In genomic region chr12:102703441-102703840, GRCm38 (mm10) we compare ENCODE assay signal across 8 mouse cellular contexts. TPM values are rescaled to one million over a fixed set of nuclear protein-coding genes. Genes with fewer than 3 reads are reported as not detected.
DNase-seq lines count a peak whose midpoint lies in the region; ATAC-seq and TF ChIP-seq lines count a peak whose summit lies in the region.
"Had no signal": no experiment of that assay in that cellular context is flagged by ENCODE, and none has a peak within 500 bp of the region (broad histone marks: within the 10 kb centered on the region; RNA-seq: fewer than 3 reads in every experiment).

No protein-coding gene starts in this region.

- no peak overlapping the region for H3K9ac ChIP-seq in liver, adult 2 months (ENCODE audit: low read depth, low read length)
- H3K9ac ChIP-seq in embryonic facial prominence, embryonic 15.5 days, result no peak overlapping the region
- peak overlapping the region; percentile 60; the same call in 1 of the 2 replicates for H3K9ac ChIP-seq in intestine, embryonic 14.5 days (ENCODE audit: low read length)
- peak overlapping the region; percentile 73; the same call in 1 of the 2 replicates for H3K9ac ChIP-seq in neural tube, embryonic 12.5 days

- H3K27me3 ChIP-seq in liver, adult 2 months (ENCODE audit: control insufficient read depth, insufficient read depth, low read length), result no peaks in the 10 kb centered on the region
- H3K27me3 ChIP-seq in embryonic facial prominence, embryonic 15.5 days, result no peaks in the 10 kb centered on the region
- no peaks in the 10 kb centered on the region for H3K27me3 ChIP-seq in intestine, embryonic 14.5 days (replicated peaks; ENCODE audit: control insufficient read depth, insufficient read depth, low read length)
- H3K27me3 ChIP-seq in neural tube, embryonic 12.5 days (replicated peaks), result no peaks in the 10 kb centered on the region

- no peak for TF ChIP-seq CTCF in liver, adult 2 months (IDR thresholded peaks at IDR 0.05; ENCODE audit: low read depth, low read length)

- H3K4me2 ChIP-seq in embryonic facial prominence, embryonic 15.5 days (replicated peaks), result peak overlapping the region; percentile 96
- H3K4me2 ChIP-seq in intestine, embryonic 14.5 days (ENCODE audit: low read length), result peak overlapping the region; percentile 79
- H3K4me2 ChIP-seq in neural tube, embryonic 12.5 days (replicated peaks), result peak overlapping the region; percentile 93

- H3K79me2 ChIP-seq in liver, adult 2 months (ENCODE audit: control insufficient read depth, insufficient read depth, low read length), result peaks cover 22% of the 10 kb centered on the region; the same call in 1 of the 2 replicates

- DNase-seq in liver, adult 2 months (ENCODE audit: extremely low read depth, low read depth, low spot score), result no peak
- no peak for DNase-seq in liver
- no peak for DNase-seq in intestine, embryonic 14.5 days (ENCODE audit: low spot score)
- DNase-seq in left cerebral cortex, adult 9 months (ENCODE audit: low spot score in 2 of 2), result no peak
- no peak for DNase-seq in thymus, postnatal 10 days (ENCODE audit: low spot score in 2 of 2)

- H3K4me3 ChIP-seq in liver, adult 2 months (ENCODE audit: insufficient read depth, low read depth, low read length), result peak overlapping the region; percentile 31; the same call in 1 of the 2 replicates
- H3K4me3 ChIP-seq in embryonic facial prominence, embryonic 15.5 days (replicated peaks), result peak overlapping the region; percentile 76
- peak overlapping the region; percentile 65 for H3K4me3 ChIP-seq in intestine, embryonic 14.5 days (ENCODE audit: low read depth, low read length)
- H3K4me3 ChIP-seq in neural tube, embryonic 12.5 days, result peak overlapping the region; percentile 73

- WGBS in liver, adult 2 months, result 76% methylated on average over 6 of the region's 6 CpGs
- WGBS in embryonic facial prominence, embryonic 15.5 days, result 39% methylated on average over 6 of the region's 6 CpGs
- 48% methylated on average over 6 of the region's 6 CpGs for WGBS in intestine, embryonic 14.5 days
- WGBS in neural tube, embryonic 12.5 days, result 37% methylated on average over 6 of the region's 6 CpGs

- ATAC-seq in embryonic facial prominence, embryonic 15.5 days (ENCODE audit: insufficient number of reproducible peaks, low FRiP score, low TSS enrichment, low read depth), result no peak
- no peak for ATAC-seq in intestine, embryonic 14.5 days (replicated peaks; ENCODE audit: low FRiP score, low TSS enrichment, low read depth)
- no peak for ATAC-seq in neural tube, embryonic 12.5 days (ENCODE audit: low FRiP score, low read depth)

- H3K4me1 ChIP-seq in liver, adult 2 months (ENCODE audit: control insufficient read depth, insufficient read depth, low read length), result peaks cover 10% of the 10 kb centered on the region
- H3K4me1 ChIP-seq in embryonic facial prominence, embryonic 15.5 days, result peaks cover 47% of the 10 kb centered on the region
- peaks cover 44% of the 10 kb centered on the region for H3K4me1 ChIP-seq in intestine, embryonic 14.5 days (replicated peaks; ENCODE audit: control insufficient read depth, insufficient read depth, low read length)
- H3K4me1 ChIP-seq in neural tube, embryonic 12.5 days, result peaks cover 41% of the 10 kb centered on the region

- H3K36me3 ChIP-seq in liver, adult 2 months (ENCODE audit: control insufficient read depth, insufficient read depth, low read length), result no peaks in the 10 kb centered on the region
- H3K36me3 ChIP-seq in embryonic facial prominence, embryonic 15.5 days, result no peaks in the 10 kb centered on the region
- no peaks in the 10 kb centered on the region for H3K36me3 ChIP-seq in intestine, embryonic 14.5 days (ENCODE audit: control insufficient read depth, insufficient read depth, low read length)
- no peaks in the 10 kb centered on the region for H3K36me3 ChIP-seq in neural tube, embryonic 12.5 days

- TF ChIP-seq POLR2A in liver, adult 2 months (IDR thresholded peaks at IDR 0.05; ENCODE audit: extremely low read depth, insufficient read depth, low read length), result no peak

- no peaks in the 10 kb centered on the region for H3K9me3 ChIP-seq in embryonic facial prominence, embryonic 15.5 days (replicated peaks)
- H3K9me3 ChIP-seq in intestine, embryonic 14.5 days (ENCODE audit: control insufficient read depth, low read length), result no peaks in the 10 kb centered on the region
- no peaks in the 10 kb centered on the region for H3K9me3 ChIP-seq in neural tube, embryonic 12.5 days

- H3K27ac ChIP-seq in liver, adult 2 months (replicated peaks; ENCODE audit: insufficient read depth, low read depth, low read length), result no peak overlapping the region
- H3K27ac ChIP-seq in embryonic facial prominence, embryonic 15.5 days (replicated peaks), result peak overlapping the region; percentile 85; the same call in 1 of the 2 replicates
- H3K27ac ChIP-seq in intestine, embryonic 14.5 days (ENCODE audit: low read depth), result no peak overlapping the region
- no peak overlapping the region for H3K27ac ChIP-seq in neural tube, embryonic 12.5 days

RNA-seq across cellular contexts. Expression of gene Itpk1, which starts 1.3 kb away (rescaled TPM):
- total RNA-seq in liver, adult 2 months (2014; rRNA removed), result 7.9 and 8.3 TPM in 2 replicates
- polyA plus RNA-seq in liver, adult 2 months (2012; rRNA removed), result 21.0 and 22.8 TPM in 2 replicates
- polyA plus RNA-seq in embryonic facial prominence, embryonic 15.5 days (2015; fragmentation: Nextera tagmentation; extraction: Ambion mirVana), result 13.6 and 14.2 TPM in 2 replicates
- polyA plus RNA-seq in intestine, embryonic 14.5 days (2014; fragmentation: Nextera tagmentation; extraction: Ambion mirVana), result 25.7 and 31.5 TPM in 2 replicates
- polyA plus RNA-seq in neural tube, embryonic 12.5 days (2016; fragmentation: Nextera tagmentation; extraction: Ambion mirVana), result 24.7 and 28.0 TPM in 2 replicates

RNA-seq across cellular contexts. Expression of gene Moap1, which starts 40.0 kb away (rescaled TPM):
- total RNA-seq in liver, adult 2 months (2014; rRNA removed), result 0.54 and 1.0 TPM in 2 replicates
- 0.15 and 0.37 TPM in 2 replicates for polyA plus RNA-seq in liver, adult 2 months (2012; rRNA removed)
- polyA plus RNA-seq in embryonic facial prominence, embryonic 15.5 days (2015; fragmentation: Nextera tagmentation; extraction: Ambion mirVana), result 24.5 and 24.7 TPM in 2 replicates
- polyA plus RNA-seq in intestine, embryonic 14.5 days (2014; fragmentation: Nextera tagmentation; extraction: Ambion mirVana), result 21.0 and 27.3 TPM in 2 replicates
- 38.4 and 42.9 TPM in 2 replicates for polyA plus RNA-seq in neural tube, embryonic 12.5 days (2016; fragmentation: Nextera tagmentation; extraction: Ambion mirVana)

RNA-seq across cellular contexts. Expression of gene Tmem251, which starts 40.1 kb away (rescaled TPM):
- total RNA-seq in liver, adult 2 months (2014; rRNA removed), result 1.8 and 2.0 TPM in 2 replicates
- 1.2 and 1.6 TPM in 2 replicates for polyA plus RNA-seq in liver, adult 2 months (2012; rRNA removed)
- polyA plus RNA-seq in embryonic facial prominence, embryonic 15.5 days (2015; fragmentation: Nextera tagmentation; extraction: Ambion mirVana), result 8.7 and 10.2 TPM in 2 replicates
- 12.6 and 14.7 TPM in 2 replicates for polyA plus RNA-seq in intestine, embryonic 14.5 days (2014; fragmentation: Nextera tagmentation; extraction: Ambion mirVana)
- 11.6 and 11.7 TPM in 2 replicates for polyA plus RNA-seq in neural tube, embryonic 12.5 days (2016; fragmentation: Nextera tagmentation; extraction: Ambion mirVana)

RNA-seq across cellular contexts. Expression of gene Gm28051, which starts 54.1 kb away (rescaled TPM):
- total RNA-seq in liver, adult 2 months (2014; rRNA removed), result not detected in 2 replicates
- not detected in 2 replicates for polyA plus RNA-seq in liver, adult 2 months (2012; rRNA removed)
- polyA plus RNA-seq in embryonic facial prominence, embryonic 15.5 days (2015; fragmentation: Nextera tagmentation; extraction: Ambion mirVana), result not detected in 2 replicates
- not detected in 2 replicates for polyA plus RNA-seq in intestine, embryonic 14.5 days (2014; fragmentation: Nextera tagmentation; extraction: Ambion mirVana)
- polyA plus RNA-seq in neural tube, embryonic 12.5 days (2016; fragmentation: Nextera tagmentation; extraction: Ambion mirVana), result not detected in 2 replicates
- total RNA-seq: layer of hippocampus, adult 18-20 months had no signal

RNA-seq across cellular contexts. Expression of gene Gon7, which starts 54.2 kb away (rescaled TPM):
- total RNA-seq in liver, adult 2 months (2014; rRNA removed), result 5.0 and 5.6 TPM in 2 replicates
- 11.3 and 11.5 TPM in 2 replicates for polyA plus RNA-seq in liver, adult 2 months (2012; rRNA removed)
- polyA plus RNA-seq in embryonic facial prominence, embryonic 15.5 days (2015; fragmentation: Nextera tagmentation; extraction: Ambion mirVana), result 24.3 and 25.6 TPM in 2 replicates
- polyA plus RNA-seq in intestine, embryonic 14.5 days (2014; fragmentation: Nextera tagmentation; extraction: Ambion mirVana), result 26.5 and 30.4 TPM in 2 replicates
- polyA plus RNA-seq in neural tube, embryonic 12.5 days (2016; fragmentation: Nextera tagmentation; extraction: Ambion mirVana), result 43.7 and 44.1 TPM in 2 replicates

Comparison
In these comparisons a context has a peak if more than half of its experiments do, and no peak if none do; other contexts are left out.
1. H3K9ac ChIP-seq: peak in intestine, embryonic 14.5 days (single experiment) and neural tube, embryonic 12.5 days (single experiment); none in liver, adult 2 months (single experiment) and embryonic facial prominence, embryonic 15.5 days (single experiment).
2. RNA of gene Moap1, which starts 40.0 kb away (polyA plus RNA-seq): 38.4 to 42.9 TPM in neural tube, embryonic 12.5 days, 24.5 to 24.7 TPM in embryonic facial prominence, embryonic 15.5 days and 21.0 to 27.3 TPM in intestine, embryonic 14.5 days; 0.15 to 0.37 TPM in liver, adult 2 months; every median in the first group is over 10 times any median in the second.
3. Peak in every context shown above with its lines, with median percentiles within 50 percentile points of each other: H3K4me3 ChIP-seq and H3K4me2 ChIP-seq.